Mouse (Mus musculus) MEL (cell line): Measurements from ENCODE around the gene Scamp5.

ENCODE experiments used
- CTCF ChIP-seq, 3 experiments: IDR thresholded peaks in 2 of 3; conservative IDR thresholded peaks in 1 of 3; 2 replicates each; pipeline ENCODE4 v1.5.1; 2011 to 2012; ENCODE audit warnings: low read length in 3 of 3, low read depth in 2 of 3, mild to moderate bottlenecking in 2 of 3, improper control_type of control experiment in 1 of 3, inconsistent platforms in 1 of 3, mixed read lengths in 1 of 3, moderate library complexity in 1 of 3; ENCODE audit not compliant: control insufficient read depth in 1 of 3, insufficient read depth in 1 of 3, poor library complexity in 1 of 3, severe bottlenecking in 1 of 3
- ELF1 ChIP-seq: IDR thresholded peaks from 2 replicates; pipeline ENCODE4 v1.6.1; 2014; ENCODE audit warnings: low read depth, mild to moderate bottlenecking, inconsistent platforms, low read length, improper control_type of control experiment, moderate library complexity
- EP300 ChIP-seq, 2 experiments: IDR thresholded peaks; 2 replicates each; pipeline ENCODE4 v1.6.1; 2011; ENCODE audit warnings: improper control_type of control experiment in 2 of 2, low read length in 2 of 2, low read depth in 1 of 2, mild to moderate bottlenecking in 1 of 2
- GATA1 ChIP-seq: IDR thresholded peaks from 2 replicates; pipeline ENCODE4 v1.6.1; 2011; ENCODE audit warnings: low read depth, low read length, improper control_type of control experiment
- HCFC1 ChIP-seq: IDR thresholded peaks from 2 replicates; pipeline ENCODE4 v1.6.1; 2012; ENCODE audit warnings: low read depth, mild to moderate bottlenecking, inconsistent platforms, low read length, improper control_type of control experiment, moderate library complexity
- MAX ChIP-seq: IDR thresholded peaks from 2 replicates; pipeline ENCODE4 v1.6.1; 2011; ENCODE audit warnings: low read length, improper control_type of control experiment
- POLR2A ChIP-seq, 2 experiments: IDR thresholded peaks; 2 replicates each; pipeline ENCODE4 v1.6.1; 2011 to 2012; ENCODE audit warnings: low read length in 2 of 2, mild to moderate bottlenecking in 2 of 2, control low read depth in 1 of 2, improper control_type of control experiment in 1 of 2, low read depth in 1 of 2, moderate library complexity in 1 of 2; ENCODE audit not compliant: control insufficient read depth in 1 of 2, insufficient read depth in 1 of 2, poor library complexity in 1 of 2
- POLR2AphosphoS5 ChIP-seq: IDR thresholded peaks from 2 replicates; pipeline ENCODE4 v1.6.1; 2012; ENCODE audit warnings: low read depth, borderline replicate concordance, mild to moderate bottlenecking, inconsistent platforms, low read length, moderate library complexity, mixed read lengths
- SIN3A ChIP-seq: IDR thresholded peaks from 2 replicates; pipeline ENCODE4 v1.6.1; 2012; ENCODE audit warnings: low read length, improper control_type of control experiment, inconsistent platforms
- SMC3 ChIP-seq: IDR thresholded peaks from 2 replicates; pipeline ENCODE4 v1.6.1; 2011; ENCODE audit warnings: low read depth, low read length, improper control_type of control experiment
- USF1 ChIP-seq: IDR thresholded peaks from 2 replicates; pipeline ENCODE4 v1.6.1; 2014; ENCODE audit warnings: low read depth, mild to moderate bottlenecking, inconsistent platforms, low read length, improper control_type of control experiment, moderate library complexity

DNA sequence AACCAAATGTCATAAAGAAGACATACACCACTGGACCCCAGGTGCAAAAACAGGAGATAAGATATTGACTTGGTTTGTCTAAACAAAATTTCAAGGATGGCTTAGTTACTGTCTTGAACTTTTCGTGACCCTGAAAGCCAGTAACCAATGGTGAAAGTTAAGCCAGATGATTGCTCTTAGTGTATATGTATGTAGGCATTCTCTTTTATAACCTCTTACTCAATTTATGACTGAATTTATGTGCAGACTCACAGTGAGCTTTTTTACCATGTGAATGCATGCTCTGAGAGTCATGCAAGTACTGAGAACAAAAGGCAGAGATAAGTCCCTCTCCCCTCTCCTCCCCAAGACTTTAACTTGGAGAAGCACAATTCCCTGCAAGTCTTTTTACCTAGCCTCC, 75.0 kb downstream of the Scamp5 start:
- TF ChIP-seq CTCF (IDR thresholded peaks at IDR 0.05 in 2 of 3, conservative IDR thresholded peaks at IDR 0.05 in 1 of 3; ENCODE audit: control insufficient read depth in 1 of 3, insufficient read depth in 1 of 3, low read depth in 2 of 3, low read length in 3 of 3, poor library complexity in 1 of 3, severe bottlenecking in 1 of 3) (no peak), GATA1 (no peak), HCFC1 (no peak), POLR2A (IDR thresholded peaks at IDR 0.05; ENCODE audit: control insufficient read depth in 1 of 2, insufficient read depth in 1 of 2, low read depth in 1 of 2, low read length in 2 of 2, poor library complexity in 1 of 2) (no peak), USF1 (no peak), SIN3A (no peak), ELF1 (no peak), POLR2AphosphoS5 (no peak), EP300 (IDR thresholded peaks at IDR 0.05; ENCODE audit: low read depth in 1 of 2, low read length in 2 of 2) (no peak), SMC3 (no peak), MAX (no peak)
